Mouse (Mus musculus): ENCODE data around the gene Edil3. TPM values are rescaled to one million over a fixed set of nuclear protein-coding genes. Genes with fewer than 3 reads are reported as not detected.

Gene Edil3
- 0.04 and 1.2 TPM in 2 replicates for polyA plus RNA-seq (2012; rRNA removed; ENCODE audit: low replicate concordance)

GRCm38 (mm10) chr13:88821440-88822331, at the start of gene Edil3:
Edil3 (plus strand) TSS chr13:88821472.

Measured in subcutaneous adipose tissue, adult 2 months (tissue).